Mouse (Mus musculus): ENCODE measurements around the gene Agrn.
"Not testable (repeated sequence)": the region's sequence is repeated elsewhere in the genome, so short reads cannot be mapped to it uniquely, and the experiment has no call there.

Agrn gene

DNA sequence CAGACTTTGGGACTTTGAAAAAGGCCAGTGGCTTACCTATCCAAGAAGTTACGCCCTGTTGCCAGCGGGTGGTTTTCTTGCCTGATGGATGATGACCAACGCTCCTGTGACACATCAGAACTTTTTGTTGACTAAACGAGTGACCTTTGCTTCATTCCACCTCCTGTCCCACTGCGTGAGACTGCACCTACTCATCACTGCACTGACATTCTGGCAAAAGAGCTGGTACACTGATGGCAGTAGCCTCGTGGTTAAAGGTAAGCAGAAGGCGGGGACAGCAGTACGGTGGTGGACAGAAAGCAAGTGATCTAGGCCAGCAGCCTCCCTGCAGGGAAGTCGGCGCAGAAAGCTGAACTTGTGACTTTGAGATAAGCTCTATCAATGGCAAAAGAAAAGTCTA, 46.4 kb downstream of the Agrn start:
- DNase-seq (ENCODE audit: low read depth), result not testable (repeated sequence)

DNA sequence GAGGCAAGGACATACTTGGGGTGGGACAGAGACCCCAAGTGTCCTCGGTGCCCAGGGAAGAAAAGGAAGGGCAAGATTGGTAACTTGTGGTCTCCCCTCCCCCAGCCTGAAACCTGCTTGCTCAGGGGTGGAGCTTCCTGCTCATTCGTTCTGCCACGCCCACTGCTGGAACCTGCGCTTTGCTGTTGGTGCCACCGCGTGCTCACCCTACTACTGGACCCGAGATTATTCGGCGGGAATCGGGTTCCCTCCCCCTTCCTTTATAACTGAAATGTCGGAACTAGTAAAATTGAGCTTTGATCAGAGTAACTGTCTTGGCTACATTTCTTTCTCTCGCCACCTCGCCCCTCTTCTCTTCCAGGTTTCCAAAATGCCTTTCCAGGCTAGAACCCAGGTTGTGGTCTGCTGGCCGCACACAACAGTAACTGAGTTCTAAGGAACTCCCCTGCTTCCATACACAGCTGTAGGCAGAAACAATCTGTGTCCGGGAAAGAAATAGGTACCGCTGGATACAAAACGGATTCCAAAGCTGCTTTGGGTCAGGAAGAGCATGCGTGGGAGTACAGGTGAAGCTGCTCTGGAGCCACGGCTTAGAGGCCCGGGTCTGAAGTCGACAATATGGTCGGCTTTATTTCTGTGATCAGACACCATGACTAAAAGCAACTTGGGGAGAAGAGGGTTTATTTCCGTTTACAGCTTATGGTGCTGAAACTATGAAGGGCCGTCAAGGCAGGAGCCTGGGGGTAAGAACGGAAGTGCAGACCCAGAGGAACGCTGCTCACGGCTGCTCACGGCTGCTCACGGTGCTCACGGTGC, 60.8 kb downstream of the Agrn start:
- DNase-seq (ENCODE audit: low read depth), result no peak

GRCm38 (mm10) chr4:156135801-156136200, 61.5 kb downstream of the Agrn start:
- no peak for DNase-seq (ENCODE audit: low read depth)

- no peak for DNase-seq (ENCODE audit: low read depth)
Measured at GRCm38 (mm10) chr4:156135112-156135511, 62.2 kb downstream of the Agrn start.

DNA sequence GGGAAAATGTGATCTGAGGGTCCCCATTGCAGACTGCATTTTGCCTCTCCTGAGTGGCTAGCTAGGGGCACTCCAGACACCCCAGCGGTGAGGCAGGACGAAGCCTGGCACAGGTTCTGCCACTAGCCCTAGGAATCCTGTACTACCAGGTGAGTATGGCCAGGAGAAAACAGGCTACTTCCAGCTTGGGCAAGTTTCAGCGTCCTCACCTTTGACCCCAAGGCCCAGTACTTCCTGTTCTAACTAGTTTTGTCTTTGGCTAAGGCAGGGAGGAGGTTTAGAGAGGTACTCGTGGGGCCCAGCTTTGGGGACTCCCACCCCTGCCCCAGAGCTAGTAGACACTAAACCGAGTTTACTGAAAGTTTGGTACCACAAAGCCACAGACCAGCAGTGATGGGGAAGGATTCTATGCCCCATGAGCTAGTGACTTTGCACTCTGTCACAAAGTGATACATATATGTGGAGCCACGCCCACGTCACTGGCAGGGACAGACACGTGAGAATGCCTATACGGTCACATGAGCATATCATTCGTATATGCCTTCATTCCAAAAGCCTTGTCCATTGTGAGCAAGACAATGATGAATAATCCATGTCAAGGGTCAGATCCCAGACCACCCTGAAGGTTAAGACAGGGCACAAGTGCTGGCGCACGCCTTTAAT, 63.2 kb downstream of the Agrn start:
- no peak for DNase-seq (ENCODE audit: low read depth)

DNA sequence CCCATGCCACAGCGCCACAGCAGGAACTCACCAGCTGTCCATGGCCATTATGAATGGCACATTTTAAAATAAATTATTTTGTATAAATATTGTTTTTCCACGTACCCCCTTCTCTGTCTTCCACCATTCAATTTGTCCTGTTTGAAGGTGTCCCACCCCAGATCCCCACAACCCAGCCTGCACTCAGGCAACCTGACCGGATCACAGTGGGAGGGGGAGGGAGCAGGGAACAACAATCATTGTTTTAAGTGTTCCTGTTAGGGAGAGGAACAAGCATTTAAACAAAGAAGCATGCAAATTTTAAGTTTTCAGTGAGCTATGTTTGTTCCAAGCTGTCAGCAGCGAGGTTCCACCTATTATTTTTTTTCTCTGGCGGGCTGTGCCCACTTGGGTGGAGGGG, 64.0 kb downstream of the Agrn start:
- no peak for DNase-seq (ENCODE audit: low read depth)

GRCm38 (mm10) chr4:156130940-156131339, 66.3 kb downstream of the Agrn start:
- no peak for DNase-seq (ENCODE audit: low read depth)

DNA sequence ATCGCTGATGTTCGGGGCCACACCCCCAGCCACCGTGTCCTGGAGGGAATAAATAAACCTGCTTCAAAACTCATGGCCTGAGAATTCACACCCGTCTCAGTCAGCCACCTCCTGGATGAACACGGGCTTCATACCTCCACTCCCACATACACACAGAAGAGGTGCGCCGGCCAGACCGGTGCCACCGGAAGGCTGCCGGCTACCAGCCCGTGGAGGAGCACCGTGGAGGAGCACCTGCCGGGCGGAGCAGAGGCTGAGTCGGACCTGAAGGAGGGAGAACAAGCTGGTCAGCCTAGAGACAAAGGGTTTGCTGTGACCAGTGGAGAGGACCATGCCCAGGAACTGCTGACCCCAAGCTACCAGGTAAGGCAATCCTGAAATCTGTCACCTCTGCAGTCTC, 66.9 kb downstream of the Agrn start, which contains the start of gene Rnf223:
Rnf223 (plus strand) TSS at position 78 of the 400 bp plus-strand sequence.
- no peak for DNase-seq (ENCODE audit: low read depth)

GRCm38 (mm10) chr4:156128746-156129145, 68.5 kb downstream of the Agrn start:
- no peak for DNase-seq (ENCODE audit: low read depth)

DNA sequence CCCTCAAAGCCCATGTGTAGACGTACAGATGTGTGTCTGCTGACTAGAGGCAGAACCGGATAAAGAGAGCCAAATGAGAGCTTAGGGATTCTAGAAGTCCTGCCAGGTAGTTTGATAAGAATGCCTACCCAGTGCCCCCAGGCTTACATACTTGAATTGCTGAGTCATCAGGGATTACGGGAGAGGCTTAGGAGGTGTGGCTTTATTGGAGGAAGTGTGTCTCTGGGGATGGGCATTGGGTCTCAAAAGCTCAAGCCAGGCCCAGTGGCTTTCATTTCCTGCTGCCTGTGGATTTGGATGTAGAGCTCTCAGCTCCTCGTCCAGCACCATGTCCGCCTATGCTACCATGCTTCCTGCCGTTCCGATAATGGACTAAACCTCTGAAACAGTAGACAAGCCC, 70.4 kb downstream of the Agrn start:
- DNase-seq (ENCODE audit: low read depth), result no peak

DNA sequence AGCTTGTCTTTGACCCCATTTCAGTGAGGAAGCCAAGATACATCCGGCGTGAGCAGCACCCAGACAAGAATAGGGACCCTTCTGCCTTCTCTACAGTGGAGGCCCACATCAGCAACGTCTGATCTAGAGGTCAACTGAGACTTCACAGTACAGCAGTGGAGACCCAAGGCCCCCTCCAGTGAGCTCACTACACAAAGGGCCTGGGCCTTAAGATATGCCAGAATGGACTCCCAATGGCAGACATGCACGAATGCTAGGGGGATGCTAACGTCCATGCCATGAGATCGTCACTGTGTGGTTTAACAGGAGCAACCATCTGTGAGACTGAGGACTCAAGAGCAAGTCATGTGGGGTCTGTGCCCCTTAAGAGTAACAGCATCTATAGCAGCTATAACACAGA, 71.9 kb downstream of the Agrn start:
- DNase-seq (ENCODE audit: low read depth), result no peak

DNA sequence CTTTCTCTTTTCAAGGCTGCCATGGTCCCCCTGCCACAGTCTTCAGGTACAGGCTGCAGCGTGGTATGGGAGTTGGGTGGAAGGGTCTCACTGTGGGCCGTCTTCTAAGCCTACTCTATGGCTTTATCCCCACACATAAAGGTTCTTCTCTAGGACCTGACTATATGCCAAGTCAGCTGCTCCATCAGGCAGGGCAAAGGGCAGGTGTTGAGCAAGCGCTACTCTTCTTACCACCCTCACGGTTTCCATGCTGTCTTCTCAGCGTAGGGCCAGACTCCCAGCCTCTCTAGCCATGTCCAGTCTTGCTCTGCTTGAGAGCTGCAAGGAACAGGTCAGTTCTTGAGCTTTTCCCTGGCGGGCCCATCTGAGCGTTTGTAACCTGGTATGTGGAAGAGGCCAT, 73.2 kb downstream of the Agrn start:
- DNase-seq (ENCODE audit: low read depth), result no peak
